Mouse (Mus musculus): ENCODE results near the gene Gm13279.
"Not testable (repeated sequence)": the region's sequence is repeated elsewhere in the genome, so short reads cannot be mapped to it uniquely, and the experiment has no call there.

Gene Gm13279

DNA sequence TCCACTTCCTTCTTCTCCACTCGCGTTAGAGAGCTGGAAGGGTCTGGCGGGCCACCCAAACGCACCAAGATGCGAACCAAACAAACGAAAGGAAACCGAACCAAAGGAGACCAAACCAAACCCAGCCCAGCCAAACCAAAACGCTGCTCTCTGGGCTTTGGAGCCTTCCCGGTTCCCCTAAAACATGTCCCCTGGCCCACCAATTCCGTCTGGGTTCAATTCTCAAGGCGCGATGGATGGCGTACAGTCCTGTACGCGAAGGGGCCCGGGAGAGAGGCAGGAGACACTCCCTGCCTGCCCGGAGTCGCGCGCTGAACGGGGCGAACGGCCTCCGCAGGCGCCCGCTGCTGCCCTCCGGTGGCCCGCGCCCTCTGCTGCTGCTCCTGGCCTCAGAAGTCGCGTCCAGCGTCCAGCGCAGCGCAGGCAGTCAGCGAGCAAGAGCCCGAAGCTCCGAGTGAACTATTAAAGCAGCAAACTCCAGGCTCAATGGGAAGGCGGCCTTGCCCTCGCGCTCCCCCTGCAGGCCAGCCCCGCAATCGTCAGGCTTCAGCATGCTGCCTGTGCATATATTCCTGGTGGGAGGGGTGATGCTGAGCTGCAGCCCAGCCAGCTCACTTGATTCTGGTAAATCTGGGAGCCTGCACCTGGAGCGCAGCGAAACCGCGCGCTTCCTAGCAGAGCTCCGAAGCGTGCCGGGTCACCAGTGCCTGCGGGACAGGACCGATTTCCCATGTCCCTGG is 3.1 kb upstream of the Gm13279 start, which contains the start of gene Gm13275:
Gene Gm13275 (plus strand): TSS at position 552 of the 740 bp plus-strand sequence.
- not testable (repeated sequence) for DNase-seq (ENCODE audit: low read depth, low spot score)

DNA sequence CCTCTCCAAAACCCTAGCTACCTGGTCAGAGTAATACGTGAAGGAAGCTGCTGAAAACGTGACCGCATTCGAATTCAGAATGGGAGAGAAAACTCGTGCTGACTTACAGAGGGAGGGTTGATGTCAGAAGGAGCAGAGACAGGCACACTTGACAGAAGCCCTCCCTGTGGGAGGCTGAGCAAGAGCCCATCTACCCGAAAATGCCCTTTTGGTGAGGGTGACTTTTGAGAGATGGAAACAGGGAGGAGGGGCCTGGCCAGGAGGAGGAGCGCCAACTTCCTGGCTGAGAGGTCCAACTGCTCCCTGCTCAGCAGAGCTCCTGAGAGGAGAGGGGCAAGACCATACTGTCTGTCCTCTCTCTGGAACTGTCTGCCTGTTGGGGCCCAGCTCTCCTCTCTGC is 2.2 kb downstream of the Gm13279 start, which contains the start of gene Gm13285:
Gene Gm13285 (plus strand): TSS at position 301 of the 400 bp plus-strand sequence.
- not testable (repeated sequence) for DNase-seq (ENCODE audit: low read depth, low spot score)

DNA sequence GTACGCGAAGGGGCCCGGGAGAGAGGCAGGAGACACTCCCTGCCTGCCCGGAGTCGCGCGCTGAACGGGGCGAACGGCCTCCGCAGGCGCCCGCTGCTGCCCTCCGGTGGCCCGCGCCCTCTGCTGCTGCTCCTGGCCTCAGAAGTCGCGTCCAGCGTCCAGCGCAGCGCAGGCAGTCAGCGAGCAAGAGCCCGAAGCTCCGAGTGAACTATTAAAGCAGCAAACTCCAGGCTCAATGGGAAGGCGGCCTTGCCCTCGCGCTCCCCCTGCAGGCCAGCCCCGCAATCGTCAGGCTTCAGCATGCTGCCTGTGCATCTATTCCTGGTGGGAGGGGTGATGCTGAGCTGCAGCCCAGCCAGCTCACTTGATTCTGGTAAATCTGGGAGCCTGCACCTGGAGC is 5.8 kb downstream of the Gm13279 start, which contains the start of gene Gm13287:
Gene Gm13287 (plus strand): TSS at position 301 of the 400 bp plus-strand sequence.
- not testable (repeated sequence) for DNase-seq (ENCODE audit: low read depth, low spot score)

DNA sequence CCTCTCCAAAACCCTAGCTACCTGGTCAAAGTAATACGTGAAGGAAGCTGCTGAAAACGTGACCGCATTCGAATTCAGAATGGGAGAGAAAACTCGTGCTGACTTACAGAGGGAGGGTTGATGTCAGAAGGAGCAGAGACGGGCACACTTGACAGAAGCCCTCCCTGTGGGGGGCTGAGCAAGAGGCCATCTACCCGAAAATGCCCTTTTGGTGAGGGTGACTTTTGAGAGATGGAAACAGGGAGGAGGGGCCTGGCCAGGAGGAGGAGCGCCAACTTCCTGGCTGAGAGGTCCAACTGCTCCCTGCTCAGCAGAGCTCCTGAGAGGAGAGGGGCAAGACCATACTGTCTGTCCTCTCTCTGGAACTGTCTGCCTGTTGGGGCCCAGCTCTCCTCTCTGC is 8.0 kb downstream of the Gm13279 start, which contains the start of gene Gm13288:
Gene Gm13288 (plus strand): TSS at position 301 of the 400 bp plus-strand sequence.
- DNase-seq (ENCODE audit: low read depth, low spot score) = not testable (repeated sequence)

DNA sequence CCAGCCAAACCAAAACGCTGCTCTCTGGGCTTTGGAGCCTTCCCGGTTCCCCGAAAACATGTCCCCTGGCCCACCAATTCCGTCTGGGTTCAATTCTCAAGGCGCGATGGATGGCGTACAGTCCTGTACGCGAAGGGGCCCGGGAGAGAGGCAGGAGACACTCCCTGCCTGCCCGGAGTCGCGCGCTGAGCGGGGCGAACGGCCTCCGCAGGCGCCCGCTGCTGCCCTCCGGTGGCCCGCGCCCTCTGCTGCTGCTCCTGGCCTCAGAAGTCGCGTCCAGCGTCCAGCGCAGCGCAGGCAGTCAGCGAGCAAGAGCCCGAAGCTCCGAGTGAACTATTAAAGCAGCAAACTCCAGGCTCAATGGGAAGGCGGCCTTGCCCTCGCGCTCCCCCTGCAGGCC is 8.6 kb downstream of the Gm13279 start:
- not testable (repeated sequence) for DNase-seq (ENCODE audit: low read depth, low spot score)

DNA sequence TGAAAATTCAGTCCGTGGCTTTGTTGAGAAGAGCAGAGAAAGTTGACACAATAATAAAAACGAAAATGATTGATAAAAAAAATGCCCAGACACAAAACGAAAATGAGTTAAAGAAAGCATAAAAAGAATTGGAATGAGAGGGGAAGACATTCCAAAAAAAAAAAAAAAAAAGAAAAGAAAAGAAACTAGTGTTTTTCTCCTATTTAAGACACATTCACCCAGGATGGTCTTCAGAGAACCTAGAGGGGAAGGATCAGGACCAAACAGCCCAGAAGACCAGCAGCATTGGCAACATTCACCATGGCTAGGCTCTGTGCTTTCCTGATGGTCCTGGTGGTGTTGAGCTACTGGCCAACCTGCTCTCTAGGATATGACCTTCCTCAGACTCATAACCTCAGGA is 18.7 kb downstream of the Gm13279 start, which contains the start of gene Ifna7:
Gene Ifna7 (plus strand): TSS at position 301 of the 400 bp plus-strand sequence.
- DNase-seq (ENCODE audit: low read depth, low spot score) = no peak

DNA sequence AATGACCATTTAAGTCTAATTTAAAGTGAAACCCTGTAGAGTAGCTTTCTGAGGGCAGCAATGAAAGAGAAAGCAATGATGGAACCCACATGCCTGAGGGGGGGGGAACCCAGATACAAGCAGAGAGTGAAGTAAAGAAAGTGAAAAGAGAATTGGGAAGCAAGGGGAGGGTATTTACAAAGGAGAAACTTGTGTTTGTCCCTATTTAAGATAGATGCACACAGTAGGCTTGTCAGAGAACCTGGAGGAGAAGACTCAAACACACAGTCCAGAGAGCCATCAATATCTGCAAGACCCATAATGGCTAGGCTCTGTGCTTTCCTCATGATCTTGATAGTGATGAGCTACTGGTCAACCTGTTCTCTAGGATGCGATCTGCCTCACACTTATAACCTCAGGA is 22.5 kb downstream of the Gm13279 start, which contains the start of gene Ifna11:
Gene Ifna11 (plus strand): TSS at position 301 of the 400 bp plus-strand sequence.
- no peak for DNase-seq (ENCODE audit: low read depth, low spot score)

DNA sequence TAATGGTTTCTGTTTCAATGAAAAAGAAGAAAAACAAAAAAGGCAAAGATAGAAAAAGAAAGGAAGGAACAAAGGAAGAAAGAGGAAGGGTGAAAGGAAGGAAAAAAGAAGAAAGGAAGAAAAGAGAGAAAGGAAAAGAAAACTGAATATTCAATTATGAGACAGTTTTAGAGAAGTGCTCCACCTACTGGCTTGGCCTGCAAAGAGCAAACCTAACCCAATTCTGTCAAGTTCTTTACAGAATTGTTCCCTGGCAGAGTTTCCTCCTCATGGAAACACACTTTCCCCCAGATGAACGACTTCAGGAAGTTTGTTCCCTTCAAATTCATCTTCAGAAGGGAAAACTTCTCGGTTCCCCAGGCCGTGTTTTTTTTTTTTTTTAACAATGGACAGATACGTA is 25.8 kb downstream of the Gm13279 start:
- DNase-seq (ENCODE audit: low read depth, low spot score) = no peak

DNA sequence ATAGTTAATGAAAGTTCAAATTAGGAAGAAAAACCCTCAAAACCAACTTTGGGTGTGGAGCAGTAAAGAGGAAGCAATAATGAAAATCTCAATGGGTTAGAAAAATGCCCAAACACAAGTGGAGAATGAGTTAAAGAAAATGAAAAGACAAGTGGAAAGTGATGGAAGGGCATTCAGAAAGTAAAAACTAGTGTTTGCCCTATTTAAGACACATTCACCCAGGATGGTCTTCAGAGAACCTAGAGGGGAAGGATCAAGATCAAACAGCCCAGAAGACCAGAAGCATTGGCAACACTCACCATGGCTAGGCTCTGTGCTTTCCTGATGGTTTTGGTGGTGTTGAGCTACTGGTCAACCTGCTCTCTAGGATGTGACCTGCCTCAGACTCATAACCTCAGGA is 29.9 kb downstream of the Gm13279 start, which contains the start of gene Ifna6:
Gene Ifna6 (plus strand): TSS at position 301 of the 400 bp plus-strand sequence.
- DNase-seq (ENCODE audit: low read depth, low spot score) = not testable (repeated sequence)

DNA sequence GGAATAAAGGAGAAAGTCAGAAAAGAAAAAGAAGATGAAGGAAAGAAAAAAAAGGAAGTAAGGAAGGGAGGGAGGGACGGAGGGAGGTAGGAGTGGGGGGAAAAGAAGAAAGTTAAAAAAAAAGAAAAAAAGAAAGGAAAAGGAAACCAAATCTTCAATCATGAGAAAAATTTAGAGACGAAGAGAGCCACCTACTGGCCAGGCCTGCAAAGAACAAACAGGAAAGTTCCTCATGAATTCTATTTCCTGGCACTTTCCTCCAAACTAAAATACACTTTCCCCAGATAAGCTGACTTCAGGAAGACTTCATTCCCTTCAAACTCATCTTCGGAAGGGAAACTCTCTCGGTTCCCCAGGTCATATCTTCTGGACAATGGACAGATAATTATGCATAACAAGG is 33.3 kb downstream of the Gm13279 start:
- no peak for DNase-seq (ENCODE audit: low read depth, low spot score)

DNA sequence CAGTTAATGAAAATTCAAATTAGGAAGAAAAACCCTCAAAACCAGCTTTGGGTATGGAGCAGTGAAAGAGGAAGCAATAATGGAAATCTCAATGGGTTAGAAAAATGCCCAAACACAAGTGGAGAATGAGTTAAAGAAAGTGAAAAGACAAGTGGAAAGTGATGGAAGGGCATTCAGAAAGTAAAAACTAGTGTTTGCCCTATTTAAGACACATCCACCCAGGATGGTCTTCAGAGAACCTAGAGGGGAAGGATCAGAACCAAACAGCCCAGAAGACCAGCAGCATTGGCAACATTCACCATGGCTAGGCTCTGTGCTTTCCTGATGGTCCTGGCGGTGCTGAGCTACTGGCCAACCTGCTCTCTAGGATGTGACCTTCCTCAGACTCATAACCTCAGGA is 38.0 kb downstream of the Gm13279 start, which contains the start of gene Ifna5:
Gene Ifna5 (plus strand): TSS at position 301 of the 400 bp plus-strand sequence.
- DNase-seq (ENCODE audit: low read depth, low spot score) = not testable (repeated sequence)

DNA sequence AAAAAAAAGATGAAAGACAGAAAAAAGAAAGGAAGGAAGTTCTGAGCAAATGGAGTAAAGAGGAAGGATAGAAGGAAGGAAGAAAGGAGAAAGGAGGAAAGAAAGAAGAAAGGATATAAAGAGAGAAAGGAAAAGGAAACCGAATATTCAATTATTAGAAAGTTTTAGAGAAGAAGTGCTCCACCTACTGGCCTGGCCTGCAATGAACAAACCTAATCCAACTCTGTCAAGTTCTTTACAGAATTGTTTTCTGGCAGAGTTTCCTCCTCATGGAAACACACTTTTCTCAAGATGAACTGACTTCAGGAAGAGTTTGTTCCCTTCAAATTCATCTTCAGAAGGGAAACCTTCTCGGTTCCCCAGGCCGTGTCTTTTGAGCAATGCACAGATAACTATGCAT is 41.6 kb downstream of the Gm13279 start:
- no peak for DNase-seq (ENCODE audit: low read depth, low spot score)

DNA sequence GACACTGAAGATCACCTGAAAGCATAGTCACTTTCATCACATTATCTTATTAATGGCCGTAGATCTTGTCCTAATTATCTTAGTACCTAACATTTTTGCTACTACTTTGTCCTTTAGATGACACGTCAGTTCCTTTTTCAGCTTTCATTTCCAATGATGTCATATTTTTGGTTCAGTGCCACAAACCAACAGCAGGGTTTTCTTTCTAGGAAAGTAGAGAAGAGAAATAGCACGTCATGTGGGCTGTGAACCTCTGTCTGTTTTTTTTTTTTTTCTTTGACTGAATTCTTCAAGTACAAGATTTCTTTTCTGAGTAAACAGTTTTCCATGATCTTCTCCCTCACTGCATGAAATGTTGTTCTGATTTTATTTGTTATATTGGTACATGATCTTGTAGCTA is 42.9 kb downstream of the Gm13279 start:
- no peak for DNase-seq (ENCODE audit: low read depth, low spot score)

DNA sequence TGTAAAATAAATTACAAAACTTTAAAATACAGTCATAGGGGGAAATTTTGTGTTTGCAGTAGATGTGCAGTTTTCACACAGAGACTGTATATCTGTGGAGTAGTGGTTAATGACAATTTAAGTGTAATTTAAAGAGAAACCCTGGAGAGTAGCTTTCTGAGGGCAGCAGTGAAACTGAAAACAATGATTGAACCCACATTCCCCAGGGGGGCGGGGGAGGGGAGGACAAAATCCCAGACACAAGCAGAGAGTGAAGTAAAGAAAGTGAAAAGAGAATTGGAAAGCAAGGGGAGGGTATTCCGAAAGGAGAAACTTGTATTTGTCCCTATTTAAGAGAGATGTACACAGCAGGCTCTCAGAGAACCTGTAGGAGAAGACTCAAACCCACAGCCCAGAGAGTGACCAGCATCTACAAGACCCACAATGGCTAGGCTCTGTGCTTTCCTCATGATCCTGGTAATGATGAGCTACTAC is 44.3 kb downstream of the Gm13279 start, which contains the start of gene Ifna4:
Gene Ifna4 (plus strand): TSS at position 424 of the 474 bp plus-strand sequence.
- no peak for DNase-seq (ENCODE audit: low read depth, low spot score)

DNA sequence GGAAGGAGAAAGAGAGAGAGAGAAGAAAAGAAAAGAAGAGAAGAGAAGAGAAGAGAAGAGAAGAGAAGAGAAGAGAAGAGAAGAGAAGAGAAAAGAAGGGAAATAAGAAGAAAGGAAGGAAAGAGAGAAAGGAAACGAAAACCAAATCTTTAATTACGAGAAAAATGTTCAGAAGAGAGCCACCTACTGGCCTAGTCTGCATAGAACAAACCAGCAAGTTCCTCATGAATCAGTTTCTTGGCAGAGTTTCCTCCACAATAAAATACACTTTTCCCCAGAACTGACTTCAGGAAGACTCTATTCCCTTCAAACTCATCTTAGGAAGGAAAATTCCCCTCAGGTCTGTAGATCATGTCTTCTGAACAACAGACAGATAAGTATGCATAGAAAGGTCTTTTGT is 48.1 kb downstream of the Gm13279 start:
- DNase-seq (ENCODE audit: low read depth, low spot score) = no peak
